Mouse (Mus musculus): Measurements from ENCODE around the gene Pdcl2. TPM values are rescaled to one million over a fixed set of nuclear protein-coding genes. Genes with fewer than 3 reads are reported as not detected.

Gene Pdcl2
- polyA plus RNA-seq (2017; shearing (Covaris generic)): not detected

GRCm38 (mm10) chr5:76330953-76331352 lies at the start of gene Pdcl2:
Pdcl2 (minus strand) TSS chr5:76331156.

GRCm38 (mm10) chr5:76363453-76364104 lies 32.6 kb upstream of the Pdcl2 start, which contains the start of gene Nmu:
Nmu (minus strand) TSS chr5:76363788.

GRCm38 (mm10) chr5:76304452-76305341 lies 26.3 kb downstream of the Pdcl2 start, which contains the start of gene Clock:
Clock (minus strand) TSS chr5:76304792.

Other genes with a start within 250 kb of the Pdcl2 start
- gene Srd5a3, start 190.9 kb downstream of the Pdcl2 start, polyA plus RNA-seq (2017; shearing (Covaris generic)): 31.1 TPM
- 48.4 TPM for gene Tmem165, start 147.3 kb downstream of the Pdcl2 start, polyA plus RNA-seq (2017; shearing (Covaris generic))
- 23.8 TPM for gene Clock, start 26.4 kb downstream of the Pdcl2 start, polyA plus RNA-seq (2017; shearing (Covaris generic))
- not detected for gene Nmu, start 32.6 kb upstream of the Pdcl2 start, polyA plus RNA-seq (2017; shearing (Covaris generic))
- 0.62 TPM for gene Gm7271, start 152.9 kb upstream of the Pdcl2 start, polyA plus RNA-seq (2017; shearing (Covaris generic))
- 33.4 TPM for gene Exoc1, start 198.2 kb upstream of the Pdcl2 start, polyA plus RNA-seq (2017; shearing (Covaris generic))

Measured in effector memory CD4-positive, alpha-beta T cell, adult 7 months (primary cell).